Mouse (Mus musculus) 3T3-L1 (cell line): ENCODE results near the gene Tmx1.

Experiments
- DNase-seq: peaks from one replicate; pipeline ENCODE4 v3.0.0-alpha.2; 2015; ENCODE audit warnings: low read depth, low spot score

Gene Tmx1

GRCm38 (mm10) chr12:70486716-70487480 lies 34.0 kb downstream of the Tmx1 start:
- DNase-seq, result no peak

- DNase-seq, result no peak
Observed at GRCm38 (mm10) chr12:70492441-70492840, 39.5 kb downstream of the Tmx1 start.

GRCm38 (mm10) chr12:70494494-70495281 lies 41.8 kb downstream of the Tmx1 start:
- DNase-seq, result peak; percentile 83

- DNase-seq, result peak; percentile 81
Observed at GRCm38 (mm10) chr12:70495282-70495922, 42.5 kb downstream of the Tmx1 start.

- no peak for DNase-seq
Observed at GRCm38 (mm10) chr12:70498091-70498490, 45.2 kb downstream of the Tmx1 start.

- no peak for DNase-seq
Observed at GRCm38 (mm10) chr12:70505971-70506370, 53.1 kb downstream of the Tmx1 start.

GRCm38 (mm10) chr12:70512023-70512422 lies 59.1 kb downstream of the Tmx1 start:
- peak; percentile 68 for DNase-seq

DNA sequence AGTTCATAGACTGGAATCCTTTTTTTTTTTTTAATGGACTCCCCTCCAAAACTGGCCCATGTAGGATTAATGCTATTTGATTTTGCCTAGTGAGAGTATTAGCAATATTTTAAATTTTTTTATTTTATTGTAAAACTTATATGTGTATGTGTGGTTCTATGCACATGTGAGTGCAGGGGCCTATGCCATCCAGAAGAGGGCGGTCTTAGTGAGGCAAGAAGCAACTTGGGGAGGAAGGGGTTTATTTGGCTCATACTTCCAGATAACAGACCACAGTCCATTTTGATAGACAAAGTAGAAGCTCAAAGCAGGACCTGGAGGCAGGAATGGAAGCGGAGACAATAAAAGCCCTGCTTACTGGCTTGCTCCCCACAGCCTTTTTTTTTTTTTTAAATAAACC lies 59.5 kb downstream of the Tmx1 start:
- DNase-seq, result no peak
